Mouse (Mus musculus): Measurements from ENCODE around the gene Hoxa5. TPM values are rescaled to one million over a fixed set of nuclear protein-coding genes. Genes with fewer than 3 reads are reported as not detected.

The Hoxa5 gene
- polyA plus RNA-seq, 1 experiment from 2014 or later: not detected

GRCm38 (mm10) chr6:52197271-52197670 is 7.1 kb downstream of the Hoxa5 start:
- no peak for ATAC-seq
- H3K4me3 ChIP-seq (ENCODE audit: low read depth, low read length): no peak overlapping the region
- no peak overlapping the region for H3K27ac ChIP-seq (ENCODE audit: low read depth, low read length)
- no peaks in the 10 kb centered on the region for H3K36me3 ChIP-seq (ENCODE audit: control insufficient read depth, insufficient read depth, low read length)
- H3K9me3 ChIP-seq (replicated peaks; ENCODE audit: control insufficient read depth, low read length): no peaks in the 10 kb centered on the region
- H3K27me3 ChIP-seq (replicated peaks; ENCODE audit: control insufficient read depth, insufficient read depth, low read length): peaks cover 100% of the 10 kb centered on the region
- DNase-seq (ENCODE audit: low spot score): peak; percentile 57
- WGBS: 0% methylated on average over 10 of the region's 10 CpGs
- no peaks in the 10 kb centered on the region for H3K4me1 ChIP-seq (ENCODE audit: control insufficient read depth, insufficient read depth, low read length)
- no peak overlapping the region for H3K4me2 ChIP-seq (ENCODE audit: low read length)
- no peak overlapping the region for H3K9ac ChIP-seq (ENCODE audit: low read length)

- no peak overlapping the region for H3K4me3 ChIP-seq (ENCODE audit: low read depth, low read length)
- no peak overlapping the region for H3K4me2 ChIP-seq (ENCODE audit: low read length)
- H3K36me3 ChIP-seq (ENCODE audit: control insufficient read depth, insufficient read depth, low read length): no peaks in the 10 kb centered on the region
- H3K4me1 ChIP-seq (ENCODE audit: control insufficient read depth, insufficient read depth, low read length): peaks cover 3% of the 10 kb centered on the region; the same call in 1 of the 2 replicates
- no peak overlapping the region for H3K9ac ChIP-seq (ENCODE audit: low read length)
- H3K27me3 ChIP-seq (replicated peaks; ENCODE audit: control insufficient read depth, insufficient read depth, low read length): peaks cover 100% of the 10 kb centered on the region
- no peaks in the 10 kb centered on the region for H3K9me3 ChIP-seq (replicated peaks; ENCODE audit: control insufficient read depth, low read length)
- 3% methylated on average over 9 of the region's 9 CpGs for WGBS
- ATAC-seq: no peak
- no peak for DNase-seq (ENCODE audit: low spot score)
- no peak overlapping the region for H3K27ac ChIP-seq (ENCODE audit: low read depth, low read length)
Observed at GRCm38 (mm10) chr6:52196811-52197210, 7.6 kb downstream of the Hoxa5 start.

- no peak overlapping the region for H3K4me3 ChIP-seq (ENCODE audit: low read depth, low read length)
- H3K4me1 ChIP-seq (ENCODE audit: control insufficient read depth, insufficient read depth, low read length): peaks cover 6% of the 10 kb centered on the region; the same call in 1 of the 2 replicates
- H3K27ac ChIP-seq (ENCODE audit: low read depth, low read length): no peak overlapping the region
- no peak overlapping the region for H3K4me2 ChIP-seq (ENCODE audit: low read length)
- H3K9me3 ChIP-seq (replicated peaks; ENCODE audit: control insufficient read depth, low read length): no peaks in the 10 kb centered on the region
- H3K36me3 ChIP-seq (ENCODE audit: control insufficient read depth, insufficient read depth, low read length): no peaks in the 10 kb centered on the region
- 3% methylated on average over 10 of the region's 10 CpGs for WGBS
- peaks cover 98% of the 10 kb centered on the region for H3K27me3 ChIP-seq (replicated peaks; ENCODE audit: control insufficient read depth, insufficient read depth, low read length)
- no peak for DNase-seq (ENCODE audit: low spot score)
- ATAC-seq: no peak
- no peak overlapping the region for H3K9ac ChIP-seq (ENCODE audit: low read length)
Observed at GRCm38 (mm10) chr6:52194690-52195089, 9.7 kb downstream of the Hoxa5 start.

GRCm38 (mm10) chr6:52191860-52192550 is 12.4 kb downstream of the Hoxa5 start:
- Histone ChIP-seq H3K27me3 (replicated peaks; ENCODE audit: control insufficient read depth, insufficient read depth, low read length) (peaks cover 97% of the 10 kb centered on the region), H3K27ac (ENCODE audit: low read depth, low read length) (no peak overlapping the region), H3K36me3 (ENCODE audit: control insufficient read depth, insufficient read depth, low read length) (no peaks in the 10 kb centered on the region), H3K4me2 (ENCODE audit: low read length) (peak overlapping the region; percentile 61), H3K9me3 (replicated peaks; ENCODE audit: control insufficient read depth, low read length) (no peaks in the 10 kb centered on the region), H3K9ac (ENCODE audit: low read length) (no peak overlapping the region), H3K4me3 (ENCODE audit: low read depth, low read length) (peak overlapping the region; percentile 33), H3K4me1 (ENCODE audit: control insufficient read depth, insufficient read depth, low read length) (peaks cover 6% of the 10 kb centered on the region; the same call in 1 of the 2 replicates)
- ATAC-seq (peak; percentile 62), DNase-seq (ENCODE audit: low spot score) (peak; percentile 62)
- under 1% methylated on average over 40 of the region's 55 CpGs for WGBS

GRCm38 (mm10) chr6:52190906-52191810 is 13.2 kb downstream of the Hoxa5 start, which contains the start of gene Hoxa4:
TSS of gene Hoxa4 (minus strand) at chr6:52191753.
- H3K27ac ChIP-seq (ENCODE audit: low read depth, low read length): no peak within 1 kb of the TSS
- H3K4me1 ChIP-seq (ENCODE audit: control insufficient read depth, insufficient read depth, low read length): peaks cover 6% of the 10 kb centered on the region; the same call in 1 of the 2 replicates
- H3K36me3 ChIP-seq (ENCODE audit: control insufficient read depth, insufficient read depth, low read length): no peaks in the 10 kb centered on the region
- no peaks in the 10 kb centered on the region for H3K9me3 ChIP-seq (replicated peaks; ENCODE audit: control insufficient read depth, low read length)
- peaks cover 97% of the 10 kb centered on the region for H3K27me3 ChIP-seq (replicated peaks; ENCODE audit: control insufficient read depth, insufficient read depth, low read length)
- H3K9ac ChIP-seq (ENCODE audit: low read length): no peak within 1 kb of the TSS
- DNase-seq (ENCODE audit: low spot score) (no peak), ATAC-seq (no peak)
- peak within 1 kb of the TSS; percentile 33 for H3K4me3 ChIP-seq (ENCODE audit: low read depth, low read length)
- WGBS: 0% methylated on average over 64 of the region's 102 CpGs
- peak within 1 kb of the TSS; percentile 61 for H3K4me2 ChIP-seq (ENCODE audit: low read length)

- Histone ChIP-seq H3K9ac (ENCODE audit: low read length) (no peak overlapping the region), H3K4me3 (ENCODE audit: low read depth, low read length) (no peak overlapping the region), H3K4me2 (ENCODE audit: low read length) (no peak overlapping the region), H3K36me3 (ENCODE audit: control insufficient read depth, insufficient read depth, low read length) (no peaks in the 10 kb centered on the region), H3K9me3 (replicated peaks; ENCODE audit: control insufficient read depth, low read length) (no peaks in the 10 kb centered on the region), H3K27ac (ENCODE audit: low read depth, low read length) (no peak overlapping the region), H3K27me3 (replicated peaks; ENCODE audit: control insufficient read depth, insufficient read depth, low read length) (peaks cover 97% of the 10 kb centered on the region), H3K4me1 (ENCODE audit: control insufficient read depth, insufficient read depth, low read length) (peaks cover 6% of the 10 kb centered on the region; the same call in 1 of the 2 replicates)
- WGBS: under 1% methylated on average over 23 of the region's 23 CpGs
- DNase-seq (ENCODE audit: low spot score): no peak
- ATAC-seq: no peak
Observed at GRCm38 (mm10) chr6:52190410-52190809, 14.0 kb downstream of the Hoxa5 start.

GRCm38 (mm10) chr6:52189909-52190308 is 14.5 kb downstream of the Hoxa5 start:
- ATAC-seq (no peak), DNase-seq (ENCODE audit: low spot score) (no peak)
- Histone ChIP-seq H3K4me3 (ENCODE audit: low read depth, low read length) (no peak overlapping the region), H3K27me3 (replicated peaks; ENCODE audit: control insufficient read depth, insufficient read depth, low read length) (peaks cover 97% of the 10 kb centered on the region), H3K36me3 (ENCODE audit: control insufficient read depth, insufficient read depth, low read length) (no peaks in the 10 kb centered on the region), H3K4me2 (ENCODE audit: low read length) (no peak overlapping the region), H3K4me1 (ENCODE audit: control insufficient read depth, insufficient read depth, low read length) (peaks cover 6% of the 10 kb centered on the region; the same call in 1 of the 2 replicates), H3K27ac (ENCODE audit: low read depth, low read length) (no peak overlapping the region), H3K9ac (ENCODE audit: low read length) (no peak overlapping the region), H3K9me3 (replicated peaks; ENCODE audit: control insufficient read depth, low read length) (no peaks in the 10 kb centered on the region)
- WGBS: 3% methylated on average over 8 of the region's 8 CpGs

- no peaks in the 10 kb centered on the region for H3K9me3 ChIP-seq (replicated peaks; ENCODE audit: control insufficient read depth, low read length)
- ATAC-seq: no peak
- peaks cover 97% of the 10 kb centered on the region for H3K27me3 ChIP-seq (replicated peaks; ENCODE audit: control insufficient read depth, insufficient read depth, low read length)
- no peak for DNase-seq (ENCODE audit: low spot score)
- no peak overlapping the region for H3K27ac ChIP-seq (ENCODE audit: low read depth, low read length)
- peaks cover 6% of the 10 kb centered on the region; the same call in 1 of the 2 replicates for H3K4me1 ChIP-seq (ENCODE audit: control insufficient read depth, insufficient read depth, low read length)
- WGBS: 7% methylated on average over 5 of the region's 5 CpGs
- H3K4me3 ChIP-seq (ENCODE audit: low read depth, low read length): no peak overlapping the region
- no peak overlapping the region for H3K9ac ChIP-seq (ENCODE audit: low read length)
- no peaks in the 10 kb centered on the region for H3K36me3 ChIP-seq (ENCODE audit: control insufficient read depth, insufficient read depth, low read length)
- H3K4me2 ChIP-seq (ENCODE audit: low read length): no peak overlapping the region
Observed at GRCm38 (mm10) chr6:52189172-52189591, 15.2 kb downstream of the Hoxa5 start.

Measured in forebrain, embryonic 14.5 days (tissue).